30 mouse cellular contexts compared by ENCODE assay signal in genomic region chr6:118941036-118941435, GRCm38 (mm10).
"Had no signal": no experiment of that assay in that cellular context is flagged by ENCODE, and none has a peak within 500 bp of the region (broad histone marks: within the 10 kb centered on the region; RNA-seq: fewer than 3 reads in every experiment).

No protein-coding gene starts in this region.

- DNase-seq: left cerebral cortex, postnatal 4 days; liver; liver, embryonic 13.5 days; liver, postnatal 0 days; lung, adult 18-20 months; lung, adult 2 months; lung, embryonic 14.5 days; lung, postnatal 10 days; lung, postnatal 36 days; lung, postnatal 4 days; midbrain, embryonic 14.5 days had no signal

- H3K4me1 ChIP-seq: liver, embryonic 12.5 days; liver, embryonic 13.5 days; liver, embryonic 15.5 days; megakaryocyte, embryonic 14.5 days; midbrain, embryonic 12.5 days; midbrain, embryonic 15.5 days had no signal

- H3K27ac ChIP-seq: limb, embryonic 10.5 days; limb, embryonic 12.5 days; limb, embryonic 13.5 days; limb, embryonic 15.5 days; liver, embryonic 12.5 days; liver, embryonic 13.5 days; liver, embryonic 14.5 days; liver, embryonic 15.5 days; lung, embryonic 15.5 days; macrophage; midbrain, embryonic 10.5 days; midbrain, embryonic 12.5 days; midbrain, embryonic 13.5 days; midbrain, embryonic 15.5 days; neural tube, embryonic 12.5 days had no signal

- H3K36me3 ChIP-seq: limb, embryonic 10.5 days; limb, embryonic 12.5 days; limb, embryonic 13.5 days; limb, embryonic 15.5 days; liver, embryonic 12.5 days; liver, embryonic 13.5 days; liver, embryonic 15.5 days; lung, embryonic 15.5 days; midbrain, embryonic 10.5 days; midbrain, embryonic 12.5 days; midbrain, embryonic 13.5 days; midbrain, embryonic 15.5 days; neural tube, embryonic 12.5 days had no signal

- H3K4me3 ChIP-seq: limb, embryonic 10.5 days; limb, embryonic 12.5 days; limb, embryonic 13.5 days; limb, embryonic 15.5 days; liver, embryonic 12.5 days; liver, embryonic 13.5 days; liver, embryonic 15.5 days; lung, embryonic 15.5 days; megakaryocyte, embryonic 14.5 days; midbrain, embryonic 10.5 days; midbrain, embryonic 12.5 days; midbrain, embryonic 13.5 days; midbrain, embryonic 15.5 days; myocyte; neural tube, embryonic 12.5 days had no signal

- H3K9ac ChIP-seq: limb, embryonic 12.5 days; limb, embryonic 13.5 days; limb, embryonic 15.5 days; liver, embryonic 12.5 days; liver, embryonic 13.5 days; liver, embryonic 14.5 days; liver, embryonic 15.5 days; liver, postnatal 0 days; lung, embryonic 14.5 days; lung, embryonic 15.5 days; midbrain, embryonic 12.5 days; midbrain, embryonic 13.5 days; midbrain, embryonic 15.5 days; neural tube, embryonic 12.5 days had no signal

- H3K9me3 ChIP-seq: limb, embryonic 10.5 days; limb, embryonic 12.5 days; limb, embryonic 13.5 days; limb, embryonic 15.5 days; liver, embryonic 12.5 days; liver, embryonic 13.5 days; liver, embryonic 15.5 days; lung, embryonic 15.5 days; megakaryocyte, embryonic 14.5 days; midbrain, embryonic 10.5 days; midbrain, embryonic 12.5 days; midbrain, embryonic 13.5 days; midbrain, embryonic 15.5 days; neural tube, embryonic 12.5 days had no signal

- H3K4me2 ChIP-seq: limb, embryonic 12.5 days; limb, embryonic 13.5 days; limb, embryonic 15.5 days; liver, embryonic 11.5 days; liver, embryonic 12.5 days; liver, embryonic 13.5 days; liver, embryonic 15.5 days; lung, embryonic 14.5 days; lung, embryonic 15.5 days; midbrain, embryonic 11.5 days; midbrain, embryonic 12.5 days; midbrain, embryonic 13.5 days; midbrain, embryonic 15.5 days; neural tube, embryonic 12.5 days had no signal

- ATAC-seq: liver, embryonic 12.5 days; liver, postnatal 0 days; midbrain, embryonic 13.5 days; midbrain, embryonic 15.5 days; midbrain, embryonic 16.5 days had no signal

- H3K27me3 ChIP-seq: limb, embryonic 12.5 days; limb, embryonic 13.5 days; limb, embryonic 15.5 days; liver, embryonic 13.5 days; liver, embryonic 15.5 days; lung, embryonic 15.5 days; midbrain, embryonic 12.5 days; midbrain, embryonic 13.5 days; midbrain, embryonic 15.5 days; neural tube, embryonic 12.5 days had no signal
